Mouse (Mus musculus) liver, adult 2 months (tissue): ENCODE measurements at regions not wholly inside any gene's neighbourhood (a gene's known extent, or its start where the extent isn't known, plus 50 kb on each side); places are given as distances from the start of the nearest gene placed in this dataset.

Source experiments
- CTCF ChIP-seq: fragments of 200-500 bp; IDR thresholded peaks from 2 replicates; pipeline ENCODE4 v1.5.1; 2011; ENCODE audit warnings: low read depth, low read length, control low read depth
- POLR2A ChIP-seq: fragments of 200-500 bp; IDR thresholded peaks from 2 replicates; pipeline ENCODE4 v1.6.1; 2011; ENCODE audit warnings: low read length, control low read depth; ENCODE audit not compliant: insufficient read depth; ENCODE audit errors: extremely low read depth

DNA sequence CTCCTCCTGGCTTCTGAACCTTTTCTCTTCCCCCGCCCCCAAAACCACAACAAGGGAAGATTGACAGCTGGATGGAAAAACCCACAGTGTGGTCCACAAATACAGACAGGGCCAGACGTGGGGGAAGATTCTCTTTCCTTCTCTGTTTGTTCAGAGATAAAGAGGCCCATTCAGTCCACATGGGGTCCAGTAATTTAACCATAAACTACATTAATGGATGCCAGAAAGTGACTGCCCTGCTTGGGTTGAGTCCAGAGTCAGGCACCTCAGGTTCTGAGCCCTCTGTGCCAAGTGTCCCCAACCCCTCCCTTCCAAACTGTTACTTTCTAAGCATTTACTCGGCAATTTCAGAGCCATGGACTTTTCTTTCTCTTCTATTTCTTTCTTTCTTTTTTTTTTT, 121.9 kb upstream of the Smyd2 start:
- TF ChIP-seq CTCF (no peak), POLR2A (no peak)
